Mouse (Mus musculus) layer of hippocampus, postnatal 25 days (tissue): ENCODE measurements around the gene Magi2. TPM values are rescaled to one million over a fixed set of nuclear protein-coding genes. Genes with fewer than 3 reads are reported as not detected.
"Not testable (repeated sequence)": the region's sequence is repeated elsewhere in the genome, so short reads cannot be mapped to it uniquely, and the experiment has no call there.

Experiments
- DNase-seq, 2 experiments: peaks; one replicate each; pipeline ENCODE4 v3.0.0; 2022; ENCODE audit warnings: mixed read lengths in 2 of 2, low spot score in 1 of 2; ENCODE audit errors: extremely low spot score in 1 of 2
- total RNA-seq, 2 experiments: library from RNA; stranded (reverse); gene quantifications; 2 replicates each; pipeline ENCODE4 v1.2.3; 2021

Magi2 gene
- total RNA-seq, 2 experiments from 2014 or later: 102 to 143 TPM

GRCm38 (mm10) chr5:19414556-19414955 lies 187.7 kb downstream of the Magi2 start:
- no peak for DNase-seq

GRCm38 (mm10) chr5:19429290-19429689 lies 202.5 kb downstream of the Magi2 start:
- DNase-seq: peak; percentile 16 to 51

- no peak for DNase-seq
Observed at GRCm38 (mm10) chr5:19462541-19462940, 235.7 kb downstream of the Magi2 start.

GRCm38 (mm10) chr5:19465383-19465782 lies 238.5 kb downstream of the Magi2 start:
- no peak for DNase-seq

- DNase-seq: no peak
Observed at GRCm38 (mm10) chr5:19472851-19473439, 246.1 kb downstream of the Magi2 start.

GRCm38 (mm10) chr5:19482981-19483380 lies 256.1 kb downstream of the Magi2 start:
- peak in 1 of 2 experiments; percentile 19 for DNase-seq

GRCm38 (mm10) chr5:19487947-19488346 lies 261.1 kb downstream of the Magi2 start:
- DNase-seq: no peak

GRCm38 (mm10) chr5:19501005-19501404 lies 274.2 kb downstream of the Magi2 start:
- no peak for DNase-seq

GRCm38 (mm10) chr5:19522168-19522567 lies 295.3 kb downstream of the Magi2 start:
- no peak for DNase-seq

- no peak for DNase-seq
Observed at GRCm38 (mm10) chr5:19539348-19539747, 312.5 kb downstream of the Magi2 start.

- no peak for DNase-seq
Observed at GRCm38 (mm10) chr5:19546424-19546823, 319.6 kb downstream of the Magi2 start.

GRCm38 (mm10) chr5:19546900-19547299 lies 320.1 kb downstream of the Magi2 start:
- DNase-seq: no peak

GRCm38 (mm10) chr5:19553510-19553909 lies 326.7 kb downstream of the Magi2 start:
- DNase-seq: no peak

GRCm38 (mm10) chr5:19565636-19566035 lies 338.8 kb downstream of the Magi2 start:
- DNase-seq: no peak

- DNase-seq: not testable (repeated sequence)
Observed at GRCm38 (mm10) chr5:19566136-19566535, 339.3 kb downstream of the Magi2 start.

GRCm38 (mm10) chr5:19607700-19608099 lies 380.9 kb downstream of the Magi2 start:
- DNase-seq: no peak

GRCm38 (mm10) chr5:19611788-19612187 lies 385.0 kb downstream of the Magi2 start:
- DNase-seq: no peak

- no peak for DNase-seq
Observed at GRCm38 (mm10) chr5:19621678-19622077, 394.8 kb downstream of the Magi2 start.

GRCm38 (mm10) chr5:19633976-19634375 lies 407.1 kb downstream of the Magi2 start:
- no peak for DNase-seq

- DNase-seq: no peak
Observed at GRCm38 (mm10) chr5:19637789-19638188, 411.0 kb downstream of the Magi2 start.

GRCm38 (mm10) chr5:19655986-19656385 lies 429.1 kb downstream of the Magi2 start:
- DNase-seq: no peak

GRCm38 (mm10) chr5:19666416-19666815 lies 439.6 kb downstream of the Magi2 start:
- no peak for DNase-seq

- DNase-seq: no peak
Observed at GRCm38 (mm10) chr5:19717296-19717695, 490.5 kb downstream of the Magi2 start.
